Mouse (Mus musculus): ENCODE data around the gene Dnmt1.

Dnmt1 gene

DNA sequence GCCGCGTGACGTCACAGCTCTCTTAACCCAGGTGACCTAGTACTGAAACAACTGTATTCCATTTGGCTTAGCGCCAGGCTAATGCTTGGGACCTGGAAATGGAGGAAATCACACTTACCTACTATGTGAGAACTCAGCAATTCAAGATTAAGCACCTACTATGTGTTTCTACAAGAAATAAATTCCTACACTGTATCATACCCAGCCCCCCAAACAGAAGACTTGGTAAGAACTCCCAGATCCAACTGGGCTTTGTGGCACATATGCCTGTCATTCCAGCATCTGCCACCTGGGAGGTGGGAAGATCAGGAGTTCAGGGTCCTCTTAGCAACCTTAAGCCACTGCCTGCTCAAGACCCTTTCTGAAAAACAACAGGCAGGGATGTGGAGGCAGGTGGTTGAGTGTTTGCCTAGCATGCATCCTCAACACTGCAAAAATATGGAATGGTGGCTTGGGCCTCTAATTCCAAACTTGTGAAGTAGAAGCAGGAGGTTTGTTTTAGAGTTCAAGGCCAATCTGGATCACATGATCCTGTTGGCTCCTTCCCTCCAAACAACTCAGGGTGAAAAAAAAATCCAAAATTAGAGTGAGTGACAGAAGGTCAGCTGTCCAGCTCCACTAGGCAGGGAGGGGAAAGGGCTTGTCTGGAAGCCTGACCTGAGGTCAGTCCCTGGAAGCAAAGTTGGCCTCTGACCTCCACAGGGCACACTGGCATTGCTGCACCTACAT lies 17.4 kb upstream of the Dnmt1 start:
- DNase-seq (ENCODE audit: inconsistent age in 2 of 2, low spot score in 1 of 2) = no peak

GRCm38 (mm10) chr9:20976216-20976960 lies 16.7 kb upstream of the Dnmt1 start, which contains the start of gene S1pr2:
TSS of gene S1pr2 (minus strand) at chr9:20976781.
- peak; percentile 90 to 95 for DNase-seq (ENCODE audit: inconsistent age in 2 of 2, low spot score in 1 of 2)

DNA sequence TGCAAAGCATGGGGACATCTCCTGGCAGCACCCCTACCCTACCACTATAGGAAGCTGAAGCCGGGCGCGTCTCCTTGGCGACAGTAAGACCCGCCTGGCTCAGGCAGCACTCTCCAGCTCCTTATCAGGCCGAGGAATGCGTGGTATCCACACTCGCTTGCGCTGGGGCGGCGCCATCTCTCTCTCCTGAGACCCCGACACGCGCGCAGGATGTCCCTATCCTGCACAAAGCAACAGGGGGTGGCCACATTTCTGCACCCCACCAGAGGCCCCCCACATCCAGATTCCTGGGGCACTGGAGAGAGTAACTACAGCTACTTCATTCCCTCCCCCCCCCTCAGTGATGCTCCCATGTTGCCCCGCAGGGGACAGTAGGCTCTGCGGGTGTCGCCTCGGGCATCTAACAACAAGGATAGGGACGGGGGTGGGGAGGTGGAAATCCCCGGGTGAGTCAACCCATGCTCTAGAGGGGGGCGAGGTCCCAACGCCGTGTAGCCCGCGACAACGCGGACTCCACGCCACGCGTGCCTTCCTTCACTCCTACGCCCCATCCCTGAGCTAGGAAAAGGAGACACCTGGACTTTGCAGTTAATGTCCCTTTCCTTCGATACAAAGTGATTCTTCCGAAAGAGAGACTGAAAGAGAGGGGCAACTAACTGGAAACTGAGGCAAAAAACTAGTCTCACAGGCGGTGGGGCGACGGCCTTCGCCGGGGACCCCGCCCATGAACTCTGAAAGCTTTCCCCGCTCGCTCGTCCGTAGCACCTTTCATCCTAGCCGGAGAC lies 15.9 kb upstream of the Dnmt1 start:
- DNase-seq (ENCODE audit: inconsistent age in 2 of 2, low spot score in 1 of 2) = peak; percentile 68 to 79

- peak; percentile 33 to 56 for DNase-seq (ENCODE audit: inconsistent age in 2 of 2, low spot score in 1 of 2)
Measured at GRCm38 (mm10) chr9:20973682-20974075, 14.0 kb upstream of the Dnmt1 start.

GRCm38 (mm10) chr9:20973001-20973681 lies 13.5 kb upstream of the Dnmt1 start:
- DNase-seq (ENCODE audit: inconsistent age in 2 of 2, low spot score in 1 of 2) = no peak

- DNase-seq (ENCODE audit: inconsistent age in 2 of 2, low spot score in 1 of 2) = peak; percentile 51 to 82
Measured at GRCm38 (mm10) chr9:20972141-20972992, 12.7 kb upstream of the Dnmt1 start.

DNA sequence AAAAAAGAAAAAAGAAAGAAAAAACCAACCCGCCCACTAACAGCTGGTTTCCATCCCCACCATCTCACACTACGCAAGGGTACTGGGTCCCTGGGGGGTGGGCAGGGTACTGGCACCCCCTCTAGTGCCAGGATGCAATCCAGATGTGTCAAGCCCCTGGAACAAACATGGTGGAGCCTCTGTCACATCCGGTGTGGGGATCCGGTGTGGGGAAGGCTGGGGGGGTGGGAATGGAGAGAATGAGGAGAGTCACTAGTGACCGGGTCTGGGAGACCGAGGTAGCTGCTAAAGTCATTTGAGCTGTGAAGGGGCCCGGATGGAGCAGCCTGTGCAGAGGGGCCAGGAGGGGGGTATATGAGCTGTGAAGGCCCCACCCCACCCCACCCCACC lies 12.1 kb upstream of the Dnmt1 start:
- peak in 1 of 2 experiments; percentile 64 for DNase-seq (ENCODE audit: inconsistent age in 2 of 2, low spot score in 1 of 2)

DNA sequence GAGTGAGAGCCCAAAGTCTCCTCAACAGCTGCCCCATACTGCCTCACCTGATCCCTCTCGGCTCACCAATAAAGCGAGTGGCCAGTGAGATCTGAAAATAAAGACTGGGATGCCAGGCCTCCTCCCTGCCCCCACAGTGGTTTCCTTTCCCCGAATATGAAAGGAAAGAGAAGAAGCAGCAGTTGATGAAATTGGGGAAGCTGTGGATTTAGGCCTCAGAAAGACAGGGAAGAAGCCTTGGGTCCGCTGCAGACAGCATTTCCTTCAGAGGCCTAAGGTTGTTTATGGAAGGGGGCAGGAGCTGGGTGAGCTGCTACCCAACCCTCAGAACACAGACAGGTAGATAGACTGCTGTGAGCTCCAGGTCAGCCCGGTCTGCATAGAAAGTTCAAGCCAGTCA lies 7.1 kb upstream of the Dnmt1 start:
- DNase-seq (ENCODE audit: inconsistent age in 2 of 2, low spot score in 1 of 2) = peak; percentile 24 to 61

DNA sequence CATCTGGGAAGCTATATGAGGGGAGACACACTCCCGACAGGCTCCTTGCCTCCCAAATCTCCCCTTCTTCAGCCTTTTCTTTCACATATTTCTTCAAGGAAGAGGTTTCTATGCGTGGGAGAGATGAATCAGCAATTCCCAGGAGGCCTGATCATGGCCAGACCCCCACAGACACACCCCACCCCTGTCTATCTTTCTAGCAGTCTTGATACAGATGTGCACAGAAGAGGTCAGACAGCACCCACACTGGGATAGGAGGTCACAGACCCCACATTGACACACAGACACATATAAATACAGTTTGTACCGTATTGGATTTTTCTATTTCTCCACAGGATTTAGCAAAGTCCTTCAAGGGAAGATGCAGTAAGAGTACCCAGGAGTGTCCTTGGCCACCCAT lies 6.3 kb upstream of the Dnmt1 start:
- DNase-seq (ENCODE audit: inconsistent age in 2 of 2, low spot score in 1 of 2) = peak in 1 of 2 experiments; percentile 30

GRCm38 (mm10) chr9:20965606-20966005 lies 5.9 kb upstream of the Dnmt1 start:
- DNase-seq (ENCODE audit: inconsistent age in 2 of 2, low spot score in 1 of 2) = peak; percentile 87 to 93

DNA sequence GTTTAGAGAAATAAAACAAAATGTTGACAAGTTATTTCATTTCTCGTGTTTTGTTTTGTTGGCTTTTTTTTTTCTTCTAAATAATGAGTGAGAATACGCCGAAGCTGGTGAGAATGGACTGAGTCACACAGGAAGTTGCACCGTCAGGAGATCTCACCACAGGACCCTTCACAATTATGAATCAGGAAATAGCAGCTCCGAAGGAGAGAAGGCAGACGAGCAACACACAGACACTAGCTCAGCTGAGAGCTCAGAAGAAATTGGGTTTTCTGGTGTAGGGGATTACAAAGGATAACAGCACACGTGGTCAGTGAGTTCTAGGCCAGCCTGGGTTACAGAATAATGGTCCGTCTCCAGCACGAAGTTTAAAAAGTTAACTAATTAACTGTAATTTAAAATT lies 1.9 kb upstream of the Dnmt1 start:
- no peak for DNase-seq (ENCODE audit: inconsistent age in 2 of 2, low spot score in 1 of 2)

- DNase-seq (ENCODE audit: inconsistent age in 2 of 2, low spot score in 1 of 2) = no peak
Measured at GRCm38 (mm10) chr9:20956989-20957388, 2.7 kb downstream of the Dnmt1 start.

- peak; percentile 98 for DNase-seq (ENCODE audit: inconsistent age in 2 of 2, low spot score in 1 of 2)
Measured at GRCm38 (mm10) chr9:20952520-20953227, 7.0 kb downstream of the Dnmt1 start.

- no peak for DNase-seq (ENCODE audit: inconsistent age in 2 of 2, low spot score in 1 of 2)
Measured at GRCm38 (mm10) chr9:20951966-20952519, 7.6 kb downstream of the Dnmt1 start.

DNA sequence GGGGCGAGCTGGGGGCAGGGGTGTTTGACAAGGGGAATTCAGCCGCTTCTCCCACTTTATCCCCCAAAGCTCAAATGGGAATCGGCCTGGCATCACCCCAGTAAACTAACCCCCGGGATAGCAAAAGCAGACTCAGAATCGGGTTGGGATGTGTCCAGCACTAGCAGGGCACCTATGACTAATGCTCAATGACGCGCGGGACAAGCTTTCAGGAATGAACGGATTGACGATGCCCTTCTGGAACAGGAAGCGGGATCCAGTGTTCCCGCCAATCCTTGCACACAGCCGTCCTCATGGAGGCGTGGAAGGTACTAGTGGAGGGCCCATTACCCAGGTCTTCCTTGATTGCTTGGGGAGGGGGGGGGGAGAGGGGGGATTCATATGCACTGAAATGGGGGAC lies 8.2 kb downstream of the Dnmt1 start:
- peak; percentile 89 to 94 for DNase-seq (ENCODE audit: inconsistent age in 2 of 2, low spot score in 1 of 2)

- DNase-seq (ENCODE audit: inconsistent age in 2 of 2, low spot score in 1 of 2) = no peak
Measured at GRCm38 (mm10) chr9:20950419-20950818, 9.3 kb downstream of the Dnmt1 start.

DNA sequence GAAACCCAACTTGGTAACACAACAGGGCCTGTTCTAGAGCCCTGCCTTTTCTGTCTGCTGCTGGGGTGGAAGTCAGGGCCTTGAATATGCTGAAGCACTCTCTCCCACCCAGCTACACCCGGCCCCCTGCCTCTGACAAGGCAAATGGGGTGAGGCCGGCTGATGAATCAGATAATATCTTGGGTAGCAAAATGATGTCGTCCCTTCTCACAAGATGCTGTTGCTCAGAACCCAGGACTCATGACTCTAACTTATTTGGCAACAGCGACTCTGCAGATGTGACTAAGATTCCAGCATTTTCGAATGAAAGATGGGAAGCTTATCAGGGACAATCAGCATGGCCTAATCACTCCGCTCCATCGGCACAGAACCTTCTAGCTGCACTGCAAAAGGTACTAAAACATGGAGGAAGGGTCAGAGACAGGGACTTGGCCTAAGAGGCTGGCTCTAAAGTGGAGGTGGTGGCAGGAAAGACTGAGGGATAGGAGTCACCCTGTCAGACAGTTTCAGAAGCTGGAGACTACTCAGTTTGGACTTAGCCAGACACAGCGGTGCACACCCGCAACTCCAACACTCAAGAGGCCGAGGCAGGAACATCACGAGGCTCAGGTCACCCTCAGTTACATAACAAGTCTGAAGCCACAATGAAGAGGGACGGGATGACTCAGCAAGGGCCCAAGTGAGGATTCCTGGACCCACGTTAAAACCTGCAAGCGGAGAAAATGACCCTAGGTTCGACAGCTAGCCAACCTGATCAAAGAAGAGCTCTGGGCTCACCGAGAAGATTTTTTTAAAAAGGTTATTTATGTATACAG lies 13.4 kb downstream of the Dnmt1 start:
- DNase-seq (ENCODE audit: inconsistent age in 2 of 2, low spot score in 1 of 2) = peak; percentile 63 to 77

- peak; percentile 29 to 61 for DNase-seq (ENCODE audit: inconsistent age in 2 of 2, low spot score in 1 of 2)
Measured at GRCm38 (mm10) chr9:20944697-20945370, 14.9 kb downstream of the Dnmt1 start.
